Mouse (Mus musculus) bone marrow, adult 2 months (tissue): ENCODE data around the gene Ephb1.

Experiments
- CTCF ChIP-seq: fragments of 200-500 bp; IDR thresholded peaks from 2 replicates; pipeline ENCODE4 v1.5.1; 2011; ENCODE audit warnings: low read length, control low read depth; ENCODE audit not compliant: control insufficient read depth, insufficient read depth
- POLR2A ChIP-seq: fragments of 200-500 bp; IDR thresholded peaks from 2 replicates; pipeline ENCODE4 v1.6.1; 2011; ENCODE audit warnings: low read depth, mild to moderate bottlenecking, control low read depth, low read length, borderline replicate concordance; ENCODE audit not compliant: control insufficient read depth

DNA sequence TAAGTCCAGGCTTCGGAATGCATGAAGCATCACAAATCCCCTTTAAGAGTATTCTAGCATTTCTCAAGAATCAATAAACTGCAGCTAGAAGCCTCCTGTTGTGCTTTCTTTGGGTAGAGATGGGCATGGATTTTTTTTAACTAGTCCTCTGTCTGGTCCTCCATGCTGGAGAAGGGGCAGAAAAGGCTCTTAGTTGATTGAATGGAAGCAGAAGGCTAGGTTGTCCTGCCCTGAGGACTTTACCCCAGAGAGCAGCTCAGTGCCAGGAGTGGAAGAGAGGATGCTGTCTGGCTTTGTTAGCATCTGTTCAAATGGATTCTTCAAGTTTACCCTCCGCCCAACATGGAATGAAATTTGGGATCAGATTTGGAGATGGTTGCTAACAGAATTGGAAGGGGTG is 25.7 kb upstream of the Ephb1 start:
- no peak for TF ChIP-seq POLR2A
- TF ChIP-seq CTCF: no peak
